ENCODE assay signal across 17 mouse cellular contexts in the genomic region with DNA sequence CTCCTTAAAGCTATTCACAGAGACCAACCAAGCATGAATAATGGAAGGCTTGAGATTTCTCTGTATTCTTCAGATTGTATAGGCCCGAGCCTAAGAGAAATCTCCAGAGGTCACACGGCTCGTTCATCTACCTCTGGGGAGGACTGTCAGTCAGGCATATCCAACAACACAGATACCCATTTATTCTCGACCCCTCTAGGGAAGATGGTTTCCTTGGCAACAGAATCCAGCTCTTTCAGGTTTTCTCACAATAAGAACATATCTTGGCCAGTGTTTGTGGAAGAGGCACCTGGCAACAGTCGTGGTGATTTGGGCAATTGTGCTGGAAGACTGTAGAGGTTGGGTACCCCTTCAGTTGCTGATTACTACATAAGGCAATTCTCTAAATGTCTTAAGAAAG.
DNase-seq lines count a peak whose midpoint lies in the region; ATAC-seq and TF ChIP-seq lines count a peak whose summit lies in the region.
"Had no signal": no experiment of that assay in that cellular context is flagged by ENCODE, and none has a peak within 500 bp of the region (broad histone marks: within the 10 kb centered on the region; RNA-seq: fewer than 3 reads in every experiment).

No protein-coding gene starts in this region.

- H3K27ac ChIP-seq in forebrain, embryonic 10.5 days, result no peak overlapping the region
- H3K27ac ChIP-seq in hindbrain, embryonic 14.5 days, result peak overlapping the region; percentile 65
- no peak overlapping the region for H3K27ac ChIP-seq in midbrain, postnatal 0 days (ENCODE audit: low read depth, low read length)
- H3K27ac ChIP-seq: embryonic facial prominence, embryonic 13.5 days; heart, embryonic 13.5 days; layer of hippocampus, adult 2 months; liver, embryonic 14.5 days; macrophage had no signal

- peak; percentile 17 for DNase-seq in embryo, embryonic 11.5 days (ENCODE audit: low read depth, low spot score)
- peak; percentile 44 for DNase-seq in forebrain, embryonic 10.5 days (ENCODE audit: extremely low spot score, low spot score)
- DNase-seq in hindbrain, embryonic 14.5 days (ENCODE audit: low spot score), result peak; percentile 80
- DNase-seq in midbrain, postnatal 0 days (ENCODE audit: low spot score), result peak; percentile 76
- no peak for DNase-seq in layer of hippocampus, postnatal 25 days (ENCODE audit: extremely low spot score in 1 of 2, low spot score in 1 of 2)
- no peak for DNase-seq in cerebellum, postnatal 14 days
- no peak for DNase-seq in cerebellum, adult 9-11 months
- no peak for DNase-seq in gastrocnemius, postnatal 25 days
- DNase-seq: adrenal gland, adult 8-10 months; left cerebral cortex, postnatal 4 days; right cerebral cortex, postnatal 14 days had no signal

- 0 out of 2 replicates have a peak, but pooled peaks cover 3% of the 10 kb centered on the region for H3K9me3 ChIP-seq in forebrain, embryonic 10.5 days
- no peaks in the 10 kb centered on the region for H3K9me3 ChIP-seq in hindbrain, embryonic 14.5 days (ENCODE audit: control insufficient read depth, low read length)
- H3K9me3 ChIP-seq in midbrain, postnatal 0 days (ENCODE audit: low read length), result no peaks in the 10 kb centered on the region
- H3K9me3 ChIP-seq: embryonic facial prominence, embryonic 13.5 days; heart, embryonic 13.5 days had no signal

- peaks cover 9% of the 10 kb centered on the region; the same call in 1 of the 2 replicates for H3K36me3 ChIP-seq in forebrain, embryonic 10.5 days (replicated peaks)
- H3K36me3 ChIP-seq in hindbrain, embryonic 14.5 days (replicated peaks; ENCODE audit: control insufficient read depth, insufficient read depth), result peaks cover 12% of the 10 kb centered on the region
- no peaks in the 10 kb centered on the region for H3K36me3 ChIP-seq in midbrain, postnatal 0 days (ENCODE audit: insufficient read depth, low read length)
- H3K36me3 ChIP-seq: embryonic facial prominence, embryonic 13.5 days; heart, embryonic 13.5 days had no signal

- H3K4me3 ChIP-seq in forebrain, embryonic 10.5 days, result no peak overlapping the region
- H3K4me3 ChIP-seq in hindbrain, embryonic 14.5 days (replicated peaks; ENCODE audit: low read length), result no peak overlapping the region
- no peak overlapping the region for H3K4me3 ChIP-seq in midbrain, postnatal 0 days (ENCODE audit: low read depth, low read length)
- H3K4me3 ChIP-seq: embryonic facial prominence, embryonic 13.5 days; heart, embryonic 13.5 days; layer of hippocampus, adult 2 months had no signal

- no peak for TF ChIP-seq CTCF in midbrain, postnatal 0 days (IDR thresholded peaks at IDR 0.05)

- peaks cover 9% of the 10 kb centered on the region; the same call in 1 of the 2 replicates for H3K27me3 ChIP-seq in forebrain, embryonic 10.5 days (ENCODE audit: poor library complexity, severe bottlenecking)
- H3K27me3 ChIP-seq in hindbrain, embryonic 14.5 days (ENCODE audit: control insufficient read depth, insufficient read depth, low read length), result no peaks in the 10 kb centered on the region
- no peaks in the 10 kb centered on the region for H3K27me3 ChIP-seq in midbrain, postnatal 0 days (ENCODE audit: insufficient read depth, low read length)
- H3K27me3 ChIP-seq: embryonic facial prominence, embryonic 13.5 days; heart, embryonic 13.5 days had no signal

- peaks cover 38% of the 10 kb centered on the region for H3K4me1 ChIP-seq in forebrain, embryonic 10.5 days
- H3K4me1 ChIP-seq in hindbrain, embryonic 14.5 days (replicated peaks; ENCODE audit: control insufficient read depth, insufficient read depth, low read length), result peaks cover 26% of the 10 kb centered on the region
- H3K4me1 ChIP-seq in midbrain, postnatal 0 days (ENCODE audit: insufficient read depth, low read length), result peaks cover 4% of the 10 kb centered on the region
- H3K4me1 ChIP-seq: embryonic facial prominence, embryonic 13.5 days; heart, embryonic 13.5 days had no signal

- peak; percentile 89 for ATAC-seq in hindbrain, embryonic 14.5 days (ENCODE audit: low FRiP score)
- ATAC-seq in midbrain, postnatal 0 days (ENCODE audit: low FRiP score), result peak; percentile 75; the same call in 1 of the 2 replicates
- ATAC-seq: intestine, postnatal 0 days had no signal

- no peak overlapping the region for H3K9ac ChIP-seq in hindbrain, embryonic 14.5 days
- H3K9ac ChIP-seq in midbrain, postnatal 0 days (replicated peaks; ENCODE audit: low read length, poor library complexity, severe bottlenecking), result no peak overlapping the region
- H3K9ac ChIP-seq: embryonic facial prominence, embryonic 13.5 days; heart, embryonic 13.5 days; liver, embryonic 14.5 days had no signal

- H3K4me2 ChIP-seq in hindbrain, embryonic 14.5 days (replicated peaks), result no peak overlapping the region
- H3K4me2 ChIP-seq in midbrain, postnatal 0 days (ENCODE audit: low read depth, low read length, poor library complexity, severe bottlenecking), result no peak overlapping the region
- H3K4me2 ChIP-seq: embryonic facial prominence, embryonic 13.5 days; heart, embryonic 13.5 days had no signal

- 11% methylated on average over 5 of the region's 5 CpGs for WGBS in forebrain, embryonic 10.5 days
- 4% methylated on average over 5 of the region's 5 CpGs for WGBS in hindbrain, embryonic 14.5 days
- WGBS in midbrain, postnatal 0 days, result 5% methylated on average over 5 of the region's 5 CpGs

Comparison
In these comparisons a context has a peak if more than half of its experiments do, and no peak if none do; other contexts are left out.
1. DNase-seq: peak in embryo, embryonic 11.5 days (single experiment), forebrain, embryonic 10.5 days (single experiment), hindbrain, embryonic 14.5 days (single experiment) and midbrain, postnatal 0 days (single experiment); none in layer of hippocampus, postnatal 25 days (0 of 2), cerebellum, postnatal 14 days (0 of 2), cerebellum, adult 9-11 months (single experiment) and gastrocnemius, postnatal 25 days (single experiment).